Mouse (Mus musculus) left cerebral cortex, adult 2 months (tissue): Measurements from ENCODE around the gene Cbx7. TPM values are rescaled to one million over a fixed set of nuclear protein-coding genes. Genes with fewer than 3 reads are reported as not detected.

Experiments
- DNase-seq, 2 experiments: peaks; one replicate each; pipeline ENCODE4 v3.0.0; 2021 to 2022; ENCODE audit warnings: low spot score in 2 of 2, mixed read lengths in 1 of 2; ENCODE audit errors: extremely low spot score in 1 of 2
- H3K27ac ChIP-seq: fragments of 200-600 bp; 2 replicates; pipeline ENCODE4 v1.8.1; 2022
- H3K4me3 ChIP-seq: fragments of 200-600 bp; 2 replicates; pipeline ENCODE4 v1.8.1; 2022
- CTCF ChIP-seq: fragments of 200-600 bp; IDR thresholded peaks from 2 replicates; pipeline ENCODE4 v1.8.1; 2022; ENCODE audit warnings: antibody characterized with exemption, mild to moderate bottlenecking, moderate library complexity
- intact Hi-C: fragments of 180-260 bp; cut with DNase I; formaldehyde crosslinking; loops from one replicate; pipeline ENCODE4 v1.15.1; 2025
- total RNA-seq, 2 experiments: library from RNA; stranded (reverse); gene quantifications; 2 replicates each; pipeline ENCODE4 v1.2.3; 2021

The Cbx7 gene
- total RNA-seq, 2 experiments from 2014 or later: 52.3 to 52.6 TPM

DNA sequence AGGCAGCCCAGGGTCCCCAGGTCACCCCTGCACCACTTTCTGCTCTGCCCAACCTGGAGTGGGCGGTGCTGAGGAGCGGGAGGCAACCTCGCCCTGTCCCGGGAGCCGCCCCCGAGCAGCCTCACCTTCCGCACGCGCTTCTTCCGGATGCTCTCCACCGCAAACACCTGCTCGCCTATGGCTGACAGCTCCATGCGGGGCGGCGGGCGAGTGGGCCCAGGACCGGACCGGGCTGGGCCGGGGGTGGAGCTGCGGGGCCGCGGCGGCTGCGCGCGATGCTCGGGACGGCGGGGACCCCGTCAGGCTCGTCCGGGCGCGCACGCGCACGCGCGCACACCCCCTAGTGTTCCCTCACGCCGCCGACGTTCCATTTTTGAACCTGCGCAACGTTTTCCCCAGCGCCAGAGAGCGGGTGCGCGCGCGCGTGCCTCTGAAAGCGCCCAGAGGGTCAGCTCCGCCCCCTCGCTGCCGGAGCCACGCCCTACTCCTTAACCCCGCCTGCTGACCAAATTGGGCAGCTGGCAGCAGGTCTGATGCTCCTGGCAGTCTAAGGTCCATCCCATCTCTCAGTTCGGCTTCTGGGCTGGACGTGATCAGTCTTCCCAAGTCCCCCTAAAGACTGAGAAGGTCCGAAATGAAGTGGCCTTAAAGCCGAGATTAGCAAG, 38.5 kb downstream of the Cbx7 start:
- DNase-seq: peak; percentile 92 to 93
- intact Hi-C loops: no loop called here
- H3K4me3 ChIP-seq: peak overlapping the region; percentile 76
- TF ChIP-seq CTCF: peak; percentile 26
- peak overlapping the region; percentile 78 for H3K27ac ChIP-seq

- peak overlapping the region; percentile 76 for H3K4me3 ChIP-seq
- DNase-seq: no peak
- peak overlapping the region; percentile 78 for H3K27ac ChIP-seq
- intact Hi-C loops: no loop called here
- TF ChIP-seq CTCF: no peak
Measured at GRCm38 (mm10) chr15:79931496-79932141, 39.3 kb downstream of the Cbx7 start.

GRCm38 (mm10) chr15:79929734-79930133, 41.2 kb downstream of the Cbx7 start:
- no peak overlapping the region for H3K4me3 ChIP-seq
- intact Hi-C loops: loop anchor here (5.0 kb wide), 2 partner anchors 97 to 177 kb away; partner anchors contain the start of genes Cbx6 and Npcd
- H3K27ac ChIP-seq: no peak overlapping the region
- TF ChIP-seq CTCF: no peak
- DNase-seq: no peak

DNA sequence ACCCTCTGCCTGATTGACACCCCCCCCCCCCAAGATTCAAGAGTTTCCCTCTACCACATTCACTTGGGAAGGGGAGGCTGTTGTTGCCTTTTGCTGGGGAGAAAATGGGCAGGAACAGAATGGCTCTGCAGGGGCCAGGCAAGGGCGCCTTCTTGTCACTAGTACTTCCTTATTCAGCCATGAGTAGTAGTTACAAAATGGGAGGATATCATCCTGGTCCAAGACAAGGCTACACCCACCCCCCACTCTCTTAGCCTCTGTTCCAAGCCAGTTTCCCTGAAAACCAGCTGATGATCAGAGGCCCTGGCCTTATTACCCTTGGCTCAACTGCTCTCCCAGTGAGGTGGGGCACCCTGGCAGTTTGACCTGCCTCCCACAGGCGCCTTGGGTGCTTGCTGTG, 42.2 kb downstream of the Cbx7 start:
- intact Hi-C loops: loop anchor here (5.0 kb wide), 2 partner anchors 96 to 176 kb away; partner anchors contain the start of genes Cbx6 and Npcd
- no peak for TF ChIP-seq CTCF
- Histone ChIP-seq H3K4me3 (no peak overlapping the region), H3K27ac (no peak overlapping the region)
- DNase-seq: no peak

DNA sequence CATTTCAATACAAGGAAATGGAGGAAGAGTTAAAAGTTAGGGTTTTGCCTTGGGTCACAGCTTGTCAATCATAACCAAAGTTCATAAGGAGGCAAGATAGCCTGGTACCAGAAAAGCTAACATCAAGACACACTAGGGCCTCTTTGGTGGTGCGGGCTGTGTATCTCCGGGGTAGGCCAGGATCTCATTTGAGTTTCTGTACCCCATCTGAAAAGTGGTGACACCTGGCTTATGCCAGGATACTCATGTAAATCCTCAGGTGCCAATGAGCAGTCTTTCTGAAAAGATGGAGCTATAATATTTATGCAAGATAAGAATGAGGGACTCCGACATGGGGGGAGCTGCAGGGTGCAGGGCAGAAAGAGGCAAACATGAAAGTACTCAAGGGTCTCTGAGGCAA, 42.6 kb downstream of the Cbx7 start:
- no peak for DNase-seq
- Histone ChIP-seq H3K27ac (peak overlapping the region; percentile 95), H3K4me3 (peak overlapping the region; percentile 50; the same call in 1 of the 2 replicates)
- TF ChIP-seq CTCF: no peak
- intact Hi-C loops: loop anchor here (5.0 kb wide), 2 partner anchors 96 to 176 kb away; partner anchors contain the start of genes Cbx6 and Npcd

GRCm38 (mm10) chr15:79927637-79928122, 43.2 kb downstream of the Cbx7 start:
- no peak for TF ChIP-seq CTCF
- intact Hi-C loops: loop anchor here (2.0 to 5.0 kb wide), 3 partner anchors 45 to 175 kb away; partner anchors contain the start of genes Cbx6 and Npcd
- DNase-seq: peak; percentile 85 to 91
- H3K4me3 ChIP-seq: peak overlapping the region; percentile 50
- peak overlapping the region; percentile 95 for H3K27ac ChIP-seq

DNA sequence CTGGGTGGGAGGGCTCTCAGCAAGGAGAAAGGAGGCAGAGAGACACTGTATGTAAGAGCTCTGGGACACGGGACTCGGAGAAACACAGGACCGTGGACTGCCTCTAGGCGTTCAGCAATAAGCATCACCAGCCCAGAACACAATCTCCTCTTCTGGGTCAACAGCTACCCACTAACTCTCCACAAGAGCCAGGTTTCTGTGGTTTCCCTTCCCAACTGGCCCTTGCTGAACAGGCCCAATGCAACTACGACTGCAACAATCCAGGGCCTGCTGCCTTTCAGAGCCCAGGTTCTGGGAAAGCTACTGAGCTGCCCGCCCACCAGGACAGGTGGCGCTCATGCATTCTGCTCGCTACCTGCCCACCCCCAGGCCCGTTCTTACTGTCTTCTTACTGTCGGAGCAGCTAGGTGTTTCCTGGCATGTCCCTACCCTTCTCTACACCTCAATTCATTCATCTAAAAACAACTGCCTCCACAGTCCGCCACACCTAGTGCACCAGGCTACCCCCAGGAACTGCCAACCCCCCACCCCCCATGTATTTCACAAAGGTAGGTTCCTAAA, 44.0 kb downstream of the Cbx7 start:
- intact Hi-C loops: loop anchor here (2.0 to 5.0 kb wide), 3 partner anchors 44 to 175 kb away; partner anchors contain the start of genes Cbx6 and Npcd
- TF ChIP-seq CTCF: no peak
- H3K27ac ChIP-seq: peak overlapping the region; percentile 95
- no peak for DNase-seq
- H3K4me3 ChIP-seq: peak overlapping the region; percentile 50

DNA sequence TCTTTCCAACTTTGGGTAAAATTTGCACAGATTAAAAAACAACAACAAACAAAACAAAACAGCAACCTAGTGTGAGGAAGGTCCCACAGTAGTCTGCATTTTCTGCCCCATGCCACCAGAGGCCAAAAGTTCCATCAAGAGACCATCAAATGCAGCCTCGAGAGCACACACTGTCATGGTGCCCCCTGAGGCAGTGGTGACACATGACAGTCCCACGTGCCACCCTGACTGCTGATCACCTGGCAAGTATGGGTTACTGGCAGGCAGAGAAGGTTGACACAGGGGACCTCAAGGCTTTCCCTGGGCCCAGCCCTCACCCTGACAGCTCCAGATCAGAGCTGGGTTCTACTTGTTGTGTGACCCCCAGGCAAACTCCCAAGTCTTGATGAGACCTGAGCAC, 51.1 kb downstream of the Cbx7 start:
- no peak; the same call in 1 of the 2 replicates for TF ChIP-seq CTCF
- no peak overlapping the region for H3K4me3 ChIP-seq
- intact Hi-C loops: no loop called here
- DNase-seq: no peak
- H3K27ac ChIP-seq: no peak overlapping the region

- H3K27ac ChIP-seq: no peak overlapping the region
- intact Hi-C loops: no loop called here
- no peak overlapping the region for H3K4me3 ChIP-seq
- DNase-seq: no peak
- TF ChIP-seq CTCF: no peak
Measured at GRCm38 (mm10) chr15:79918485-79918884, 52.4 kb downstream of the Cbx7 start.

DNA sequence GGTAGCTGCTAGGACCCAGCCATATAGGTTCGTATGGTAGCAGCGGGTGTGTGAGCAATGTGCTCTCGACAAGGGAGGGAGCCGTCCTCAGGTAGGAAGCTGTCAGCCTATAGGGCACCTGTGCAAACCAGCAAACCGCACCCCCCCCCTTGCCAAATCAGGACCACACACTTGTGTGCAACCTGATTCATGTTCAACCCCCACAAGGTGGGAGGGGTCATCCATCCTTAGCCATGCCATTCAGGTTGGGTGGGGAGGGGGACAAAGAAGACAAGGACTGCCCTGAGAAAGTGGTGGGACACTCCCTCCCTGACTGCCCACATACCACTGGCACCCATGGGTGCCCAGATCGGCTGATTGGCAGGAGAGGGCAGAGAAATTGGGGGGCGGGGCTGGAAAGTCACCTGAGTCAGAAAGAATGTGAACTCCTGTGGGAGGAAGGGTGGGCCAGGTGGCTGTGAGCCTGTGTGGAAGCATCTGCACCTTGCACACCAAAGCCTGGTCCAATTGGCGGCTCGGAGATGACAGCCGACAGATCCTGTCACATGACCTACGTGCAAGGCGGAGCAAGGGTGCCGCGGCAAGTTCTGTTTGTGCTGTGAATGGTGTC, 53.7 kb downstream of the Cbx7 start:
- TF ChIP-seq CTCF: no peak
- DNase-seq: no peak
- Histone ChIP-seq H3K27ac (no peak overlapping the region), H3K4me3 (no peak overlapping the region)
- intact Hi-C loops: no loop called here

- TF ChIP-seq CTCF: no peak
- Histone ChIP-seq H3K4me3 (no peak overlapping the region), H3K27ac (no peak overlapping the region)
- intact Hi-C loops: no loop called here
- DNase-seq: no peak
Measured at GRCm38 (mm10) chr15:79916150-79916549, 54.8 kb downstream of the Cbx7 start.

DNA sequence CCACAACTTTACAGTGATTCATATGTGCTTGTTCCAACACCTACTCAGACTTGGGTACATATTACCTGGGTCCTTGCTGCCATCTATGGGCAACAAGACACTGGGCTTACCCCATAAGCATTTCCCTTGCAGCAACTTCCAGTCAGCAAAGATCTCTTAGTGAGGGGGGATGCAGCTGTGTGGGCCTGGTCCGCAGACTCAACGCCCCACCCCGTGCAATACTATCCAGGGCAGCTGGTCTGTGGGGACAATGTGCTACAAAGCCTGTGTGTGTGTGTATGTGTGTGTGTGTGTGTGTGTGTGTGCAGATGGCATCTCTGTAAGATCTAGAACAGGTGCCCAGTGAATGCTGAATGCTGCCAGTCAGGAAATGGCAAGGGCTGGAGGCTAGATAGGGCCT, 56.6 kb downstream of the Cbx7 start:
- no peak overlapping the region for H3K4me3 ChIP-seq
- TF ChIP-seq CTCF: peak; percentile 53
- intact Hi-C loops: loop anchor here (5.0 kb wide), 1 partner anchor 162 kb away; no protein-coding TSS in a partner anchor
- no peak for DNase-seq
- no peak overlapping the region for H3K27ac ChIP-seq
